Mouse (Mus musculus) forebrain, embryonic 15.5 days (tissue): ENCODE measurements at regions not wholly inside any gene's neighbourhood (a gene's known extent, or its start where the extent isn't known, plus 50 kb on each side); places are given as distances from the start of the nearest gene placed in this dataset.

ENCODE experiments used
- ATAC-seq: fragments of 200-750 bp; cut with Nextera tagmentation; replicated peaks from 2 replicates; pipeline ENCODE4 v1.8.0; 2017; ENCODE audit warnings: mild to moderate bottlenecking, moderate TSS enrichment, moderate library complexity
- H3K27ac ChIP-seq: fragments of 300-500 bp; sonication (generic); replicated peaks from 2 replicates; pipeline ENCODE4 v1.5.1; 2015; ENCODE audit warnings: mild to moderate bottlenecking, inconsistent platforms
- H3K27me3 ChIP-seq: fragments of 300-500 bp; sonication (generic); 2 replicates; pipeline ENCODE4 v1.6.1; 2015; ENCODE audit warnings: inconsistent platforms
- H3K36me3 ChIP-seq: fragments of 300-500 bp; sonication (generic); 2 replicates; pipeline ENCODE4 v1.6.1; 2015; ENCODE audit warnings: mild to moderate bottlenecking, inconsistent platforms
- H3K4me1 ChIP-seq: fragments of 300-500 bp; sonication (generic); 2 replicates; pipeline ENCODE4 v1.6.1; 2015; ENCODE audit warnings: inconsistent platforms
- H3K4me2 ChIP-seq: fragments of 300-500 bp; sonication (generic); replicated peaks from 2 replicates; pipeline ENCODE4 v1.6.1; 2015; ENCODE audit warnings: mild to moderate bottlenecking, inconsistent platforms
- H3K4me3 ChIP-seq: fragments of 300-500 bp; sonication (generic); 2 replicates; pipeline ENCODE4 v1.5.1; 2015; ENCODE audit warnings: mild to moderate bottlenecking, inconsistent platforms
- H3K9ac ChIP-seq: fragments of 300-500 bp; sonication (generic); replicated peaks from 2 replicates; pipeline ENCODE4 v1.6.1; 2015; ENCODE audit warnings: mild to moderate bottlenecking, inconsistent platforms
- H3K9me3 ChIP-seq: fragments of 300-500 bp; sonication (generic); 2 replicates; pipeline ENCODE4 v1.6.1; 2016; ENCODE audit warnings: inconsistent platforms
- WGBS: fragments of 180-500 bp; shearing (Covaris S2); methylation state at CpG from one replicate; pipeline ENCODE4 v1.1.7; 2015; ENCODE audit warnings: mixed read lengths; 5-methylcytosine and 5-hydroxymethylcytosine counted together

- H3K9me3 ChIP-seq, result no peaks in the 10 kb centered on the region
- H3K36me3 ChIP-seq, result no peaks in the 10 kb centered on the region
- WGBS, result 80% methylated on average over 5 of the region's 5 CpGs
- H3K27me3 ChIP-seq, result no peaks in the 10 kb centered on the region
- no peak overlapping the region for H3K27ac ChIP-seq
- no peak overlapping the region for H3K9ac ChIP-seq
- no peak overlapping the region for H3K4me2 ChIP-seq
- no peaks in the 10 kb centered on the region for H3K4me1 ChIP-seq
- no peak overlapping the region for H3K4me3 ChIP-seq
- ATAC-seq, result no peak
Observed at GRCm38 (mm10) chr16:27138384-27138783, 146.9 kb upstream of the Gmnc start.

DNA sequence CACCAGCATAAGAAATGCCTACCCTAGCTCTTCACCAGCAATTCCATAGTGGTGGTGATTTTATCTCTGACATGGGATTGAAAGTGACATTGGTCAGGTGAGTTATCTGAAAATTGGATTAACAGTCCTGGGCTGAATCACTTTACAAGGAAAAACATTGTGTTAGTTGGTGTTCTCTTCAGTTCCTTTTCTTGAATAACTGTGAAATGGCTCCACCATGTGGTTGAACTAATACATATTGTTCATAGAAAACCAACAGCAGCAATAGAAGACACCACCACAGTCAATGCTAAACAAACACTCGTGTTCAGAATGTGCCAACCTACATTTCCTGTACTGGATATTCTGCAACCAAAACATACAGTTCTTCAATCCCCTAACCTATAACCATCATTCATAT, 147.5 kb upstream of the Gmnc start:
- H3K4me3 ChIP-seq, result no peak overlapping the region
- H3K27me3 ChIP-seq, result no peaks in the 10 kb centered on the region
- no peaks in the 10 kb centered on the region for H3K36me3 ChIP-seq
- no peak overlapping the region for H3K27ac ChIP-seq
- ATAC-seq, result peak; percentile 23; the same call in 1 of the 2 replicates
- H3K9me3 ChIP-seq, result no peaks in the 10 kb centered on the region
- H3K4me1 ChIP-seq, result no peaks in the 10 kb centered on the region
- 37% methylated on average over 1 of the region's 1 CpGs for WGBS
- H3K9ac ChIP-seq, result no peak overlapping the region
- H3K4me2 ChIP-seq, result no peak overlapping the region

DNA sequence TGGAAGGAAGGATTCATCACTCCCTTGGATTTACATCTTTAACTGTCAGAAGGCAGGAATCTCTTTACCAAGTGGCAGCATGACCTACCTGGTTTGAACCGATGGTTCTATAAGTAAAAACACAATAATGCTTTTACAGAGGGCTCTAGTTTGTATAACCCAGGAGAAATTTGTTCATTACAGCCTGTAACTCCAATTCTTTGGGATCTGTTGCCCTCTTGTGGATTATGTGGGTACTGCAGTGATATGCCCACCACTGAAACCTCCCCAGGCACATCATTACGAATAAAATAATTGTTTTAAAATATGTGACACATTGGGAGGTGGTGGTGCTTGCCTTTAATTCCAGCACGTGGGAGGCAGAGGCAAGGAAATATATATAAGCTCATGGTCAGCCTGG, 148.6 kb upstream of the Gmnc start:
- Histone ChIP-seq H3K27me3 (no peaks in the 10 kb centered on the region), H3K9me3 (no peaks in the 10 kb centered on the region), H3K27ac (no peak overlapping the region), H3K4me2 (no peak overlapping the region), H3K36me3 (no peaks in the 10 kb centered on the region), H3K4me1 (no peaks in the 10 kb centered on the region), H3K4me3 (no peak overlapping the region), H3K9ac (no peak overlapping the region)
- 14% methylated on average over 3 of the region's 3 CpGs for WGBS
- peak; percentile 57 for ATAC-seq

DNA sequence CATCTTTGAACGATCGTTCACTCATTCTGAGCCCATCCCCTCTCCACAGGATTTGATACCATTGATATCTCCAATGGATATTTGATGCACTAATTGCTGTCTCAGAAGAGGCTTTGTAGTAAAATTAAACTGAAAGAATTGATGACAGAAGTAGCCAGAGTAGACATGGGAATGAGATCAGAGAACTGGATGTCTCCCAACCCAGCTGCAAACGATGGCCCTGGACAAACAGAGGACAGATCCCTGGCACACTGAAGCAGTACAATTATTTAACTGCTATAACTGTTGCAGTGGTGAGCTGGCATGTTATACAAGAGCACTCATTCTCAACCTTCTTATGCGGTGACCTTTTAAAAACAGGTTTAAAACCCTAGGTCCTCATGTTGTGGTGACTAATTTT, 151.5 kb upstream of the Ostn start:
- H3K27ac ChIP-seq, result no peak overlapping the region
- H3K9me3 ChIP-seq, result no peaks in the 10 kb centered on the region
- ATAC-seq, result no peak
- H3K36me3 ChIP-seq, result no peaks in the 10 kb centered on the region
- H3K9ac ChIP-seq, result no peak overlapping the region
- no peaks in the 10 kb centered on the region for H3K4me1 ChIP-seq
- H3K4me2 ChIP-seq, result no peak overlapping the region
- no peak overlapping the region for H3K4me3 ChIP-seq
- no peaks in the 10 kb centered on the region for H3K27me3 ChIP-seq
- 75% methylated on average over 4 of the region's 4 CpGs for WGBS

GRCm38 (mm10) chr16:27195650-27196049, 111.6 kb upstream of the Ostn start:
- Histone ChIP-seq H3K4me1 (no peaks in the 10 kb centered on the region), H3K4me2 (no peak overlapping the region), H3K4me3 (no peak overlapping the region), H3K27me3 (no peaks in the 10 kb centered on the region), H3K9ac (no peak overlapping the region), H3K27ac (no peak overlapping the region), H3K9me3 (no peaks in the 10 kb centered on the region), H3K36me3 (no peaks in the 10 kb centered on the region)
- no peak for ATAC-seq
- 79% methylated on average over 2 of the region's 2 CpGs for WGBS
